Mouse (Mus musculus): ENCODE measurements around the gene Wwox. TPM values are rescaled to one million over a fixed set of nuclear protein-coding genes. Genes with fewer than 3 reads are reported as not detected.

The Wwox gene
- total and polyA plus RNA-seq, 3 experiments: 7.6 to 61.8 (median 12.2) TPM

DNA sequence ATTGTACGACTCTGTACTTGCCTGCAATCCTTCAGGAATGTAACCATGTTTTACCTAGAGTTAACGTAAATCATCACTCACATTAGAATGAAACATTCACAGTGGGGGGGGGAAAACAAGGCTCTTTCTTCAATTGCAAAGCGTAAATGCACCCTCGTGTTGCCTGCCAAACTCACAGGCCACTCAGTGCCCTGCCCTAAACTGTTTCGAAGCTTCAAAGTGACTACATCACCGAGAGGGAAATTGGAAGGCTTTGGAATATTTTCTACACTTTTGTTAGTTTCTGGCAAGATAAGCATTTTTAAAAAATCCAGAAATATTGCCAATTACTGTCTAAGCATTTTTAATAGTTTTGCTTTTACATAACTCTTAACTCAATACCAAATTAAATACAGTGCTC lies 231.3 kb downstream of the Wwox start:
- DNase-seq (ENCODE audit: low read depth, low spot score): no peak
- H3K9me3 ChIP-seq (replicated peaks; ENCODE audit: insufficient read depth, low read length): no peaks in the 10 kb centered on the region
- H3K4me3 ChIP-seq (ENCODE audit: control insufficient read depth in 1 of 2, insufficient read depth in 1 of 2, low read depth in 2 of 2, low read length in 2 of 2): no peak overlapping the region
- H3K9ac ChIP-seq (ENCODE audit: control insufficient read depth, low read depth, low read length, poor library complexity, severe bottlenecking): no peak overlapping the region
- no peak overlapping the region for H3K27ac ChIP-seq (ENCODE audit: control insufficient read depth, low read depth, low read length)
- no peaks in the 10 kb centered on the region for H3K36me3 ChIP-seq (ENCODE audit: control insufficient read depth in 1 of 2, insufficient read depth in 2 of 2, low read length in 2 of 2)
- no peak for TF ChIP-seq CHD1 (IDR thresholded peaks at IDR 0.05; ENCODE audit: low read depth, low read length)
- TF ChIP-seq E2F4 (IDR thresholded peaks at IDR 0.05; ENCODE audit: borderline replicate concordance, low read depth, low read length): no peak
- TF ChIP-seq MYC (IDR thresholded peaks at IDR 0.05; ENCODE audit: low read depth, low read length): no peak
- no peak for TF ChIP-seq POLR2AphosphoS5 (IDR thresholded peaks at IDR 0.05; ENCODE audit: borderline replicate concordance, low read depth, low read length)
- no peak for TF ChIP-seq TBP (IDR thresholded peaks at IDR 0.05; ENCODE audit: low read depth, low read length)
- no peaks in the 10 kb centered on the region for H3K79me2 ChIP-seq (ENCODE audit: control insufficient read depth, insufficient read depth, low read length, poor library complexity)
- H3K4me1 ChIP-seq (ENCODE audit: control insufficient read depth in 1 of 2, insufficient read depth in 2 of 2, low read length in 2 of 2): no peaks in the 10 kb centered on the region
- H3K27me3 ChIP-seq (ENCODE audit: control insufficient read depth in 1 of 2, insufficient read depth in 2 of 2, low read length in 2 of 2): no peaks in the 10 kb centered on the region

DNA sequence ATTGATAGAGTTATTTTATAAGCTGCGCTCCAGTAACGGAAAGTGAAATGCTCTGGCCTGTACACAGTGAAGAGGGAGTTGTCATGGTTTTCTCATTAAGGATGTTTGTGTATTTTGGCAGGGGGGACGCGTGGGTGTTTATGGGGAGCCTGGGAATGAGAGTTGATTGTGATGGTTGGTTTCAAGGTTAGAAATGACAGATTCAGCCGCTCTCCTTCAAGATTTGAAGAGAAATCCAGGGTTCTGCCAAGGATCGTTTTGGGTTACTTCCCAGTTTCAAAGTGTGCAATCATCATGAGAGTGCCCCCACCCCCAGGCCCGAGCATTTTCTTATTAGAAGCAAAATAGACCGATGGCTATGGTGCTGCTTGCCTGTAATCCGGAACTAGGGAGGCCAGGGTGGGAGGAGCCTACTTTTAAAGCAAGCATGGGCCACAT lies 231.8 kb downstream of the Wwox start:
- TF ChIP-seq TCF12 (IDR thresholded peaks at IDR 0.05; ENCODE audit: low read depth, low read length) (no peak), GATA1 (IDR thresholded peaks at IDR 0.05; ENCODE audit: low read depth, low read length) (no peak), GABPA (IDR thresholded peaks at IDR 0.05; ENCODE audit: low read depth, low read length) (no peak), MYC (IDR thresholded peaks at IDR 0.05; ENCODE audit: low read depth, low read length) (no peak), SMC3 (IDR thresholded peaks at IDR 0.05; ENCODE audit: low read depth, low read length) (no peak), ETS1 (IDR thresholded peaks at IDR 0.05; ENCODE audit: low read depth, low read length) (no peak), RCOR1 (IDR thresholded peaks at IDR 0.05; ENCODE audit: low read depth, low read length) (no peak), TBP (IDR thresholded peaks at IDR 0.05; ENCODE audit: low read depth, low read length) (no peak), POLR2A (IDR thresholded peaks at IDR 0.05; ENCODE audit: control insufficient read depth in 1 of 2, insufficient read depth in 1 of 2, low read depth in 1 of 2, low read length in 2 of 2, poor library complexity in 1 of 2) (no peak), MEF2A (IDR thresholded peaks at IDR 0.05; ENCODE audit: extremely low read depth, insufficient replicate concordance, low read depth, low read length, poor library complexity, severe bottlenecking) (no peak), KAT2A (conservative IDR thresholded peaks at IDR 0.05; ENCODE audit: low read depth, low read length) (no peak), ZNF384 (IDR thresholded peaks at IDR 0.05; ENCODE audit: low read depth, low read length) (no peak), CTCF (IDR thresholded peaks at IDR 0.05 in 2 of 3, conservative IDR thresholded peaks at IDR 0.05 in 1 of 3; ENCODE audit: control insufficient read depth in 1 of 3, insufficient read depth in 1 of 3, low read depth in 2 of 3, low read length in 3 of 3, poor library complexity in 1 of 3, severe bottlenecking in 1 of 3) (no peak), MAX (IDR thresholded peaks at IDR 0.05; ENCODE audit: low read length) (no peak), ZC3H11A (IDR thresholded peaks at IDR 0.05; ENCODE audit: low read depth, low read length) (no peak), HCFC1 (IDR thresholded peaks at IDR 0.05; ENCODE audit: low read depth, low read length) (no peak), BHLHE40 (IDR thresholded peaks at IDR 0.05; ENCODE audit: borderline replicate concordance, low read depth, low read length) (no peak), EP300 (IDR thresholded peaks at IDR 0.05; ENCODE audit: low read depth in 1 of 2, low read length in 2 of 2) (no peak), SIN3A (IDR thresholded peaks at IDR 0.05; ENCODE audit: low read length) (no peak)
- H3K27me3 ChIP-seq (ENCODE audit: control insufficient read depth in 1 of 2, insufficient read depth in 2 of 2, low read length in 2 of 2): no peaks in the 10 kb centered on the region
- H3K9ac ChIP-seq (ENCODE audit: control insufficient read depth, low read depth, low read length, poor library complexity, severe bottlenecking): no peak overlapping the region
- no peaks in the 10 kb centered on the region for H3K36me3 ChIP-seq (ENCODE audit: control insufficient read depth in 1 of 2, insufficient read depth in 2 of 2, low read length in 2 of 2)
- no peak for DNase-seq (ENCODE audit: low read depth, low spot score)
- H3K4me3 ChIP-seq (ENCODE audit: control insufficient read depth in 1 of 2, insufficient read depth in 1 of 2, low read depth in 2 of 2, low read length in 2 of 2): no peak overlapping the region
- H3K79me2 ChIP-seq (ENCODE audit: control insufficient read depth, insufficient read depth, low read length, poor library complexity): no peaks in the 10 kb centered on the region
- H3K9me3 ChIP-seq (replicated peaks; ENCODE audit: insufficient read depth, low read length): no peaks in the 10 kb centered on the region
- no peaks in the 10 kb centered on the region for H3K4me1 ChIP-seq (ENCODE audit: control insufficient read depth in 1 of 2, insufficient read depth in 2 of 2, low read length in 2 of 2)
- no peak overlapping the region for H3K27ac ChIP-seq (ENCODE audit: control insufficient read depth, low read depth, low read length)
